Mouse (Mus musculus) common myeloid progenitor, adult 5-6 weeks (primary cell): ENCODE measurements around the gene E330021D16Rik. TPM values are rescaled to one million over a fixed set of nuclear protein-coding genes. Genes with fewer than 3 reads are reported as not detected.

Source experiments
- total RNA-seq: library from RNA; stranded (forward); fragments of 200-1000, 187-1606 nt; gene quantifications from 2 replicates; pipeline ENCODE4 v1.2.3, GENCODE M21; 2017

Gene E330021D16Rik
- total RNA-seq, 1 experiment from 2014 or later: not detected

Other genes with a start within 250 kb of the E330021D16Rik start
- gene Grin2b, start 242.1 kb downstream of the E330021D16Rik start, total RNA-seq: not detected in 2 replicates
- gene Gm8994, start 88.0 kb downstream of the E330021D16Rik start, total RNA-seq: not detected in 2 replicates
- 72.9 and 86.2 TPM in 2 replicates for gene Atf7ip, start 90.6 kb upstream of the E330021D16Rik start, total RNA-seq
- gene Plbd1, start 246.4 kb upstream of the E330021D16Rik start, total RNA-seq: 5.8 and 9.0 TPM in 2 replicates